Mouse (Mus musculus) neural tube, embryonic 11.5 days (tissue): Measurements from ENCODE around the gene Gm2832. TPM values are rescaled to one million over a fixed set of nuclear protein-coding genes. Genes with fewer than 3 reads are reported as not detected.
"Not testable (repeated sequence)": the region's sequence is repeated elsewhere in the genome, so short reads cannot be mapped to it uniquely, and the experiment has no call there.

Experiments used
- ATAC-seq: fragments of 200-750 bp; cut with Nextera tagmentation; 2 replicates; pipeline ENCODE4 v1.8.0; 2017; ENCODE audit warnings: moderate number of reproducible peaks, mild to moderate bottlenecking, moderate TSS enrichment, moderate library complexity; ENCODE audit not compliant: insufficient read depth, low FRiP score, low TSS enrichment
- DNase-seq: peaks from one replicate; pipeline ENCODE4 v3.0.0-alpha.2; 2015; ENCODE audit warnings: low spot score
- H3K27ac ChIP-seq: fragments of 300-500 bp; sonication (generic); 2 replicates; pipeline ENCODE4 v1.5.1; 2014; ENCODE audit warnings: low read depth, mild to moderate bottlenecking, low read length
- H3K27me3 ChIP-seq: fragments of 300-500 bp; sonication (generic); 2 replicates; pipeline ENCODE4 v1.6.1; 2014; ENCODE audit warnings: mild to moderate bottlenecking, low read length, mixed read lengths; ENCODE audit not compliant: control insufficient read depth, insufficient read depth
- H3K36me3 ChIP-seq: fragments of 300-500 bp; sonication (generic); 2 replicates; pipeline ENCODE4 v1.6.1; 2014; ENCODE audit warnings: mild to moderate bottlenecking, low read length, moderate library complexity, mixed read lengths; ENCODE audit not compliant: control insufficient read depth, insufficient read depth
- H3K4me1 ChIP-seq: fragments of 300-500 bp; sonication (generic); 2 replicates; pipeline ENCODE4 v1.6.1; 2014; ENCODE audit warnings: low read length, mixed read lengths; ENCODE audit not compliant: control insufficient read depth, insufficient read depth
- H3K4me2 ChIP-seq: fragments of 300-500 bp; sonication (generic); 2 replicates; pipeline ENCODE4 v1.6.1; 2014; ENCODE audit warnings: low read depth, mild to moderate bottlenecking, moderate library complexity
- H3K4me3 ChIP-seq: fragments of 300-500 bp; sonication (generic); 2 replicates; pipeline ENCODE4 v1.5.1; 2014; ENCODE audit warnings: low read depth, low read length
- H3K9ac ChIP-seq: fragments of 300-500 bp; sonication (generic); 2 replicates; pipeline ENCODE4 v1.6.1; 2014; ENCODE audit warnings: mild to moderate bottlenecking, low read length
- H3K9me3 ChIP-seq: fragments of 300-500 bp; sonication (generic); 2 replicates; pipeline ENCODE4 v1.6.1; 2016; ENCODE audit warnings: low read length; ENCODE audit not compliant: control insufficient read depth
- WGBS: fragments of 180-500 bp; shearing (Covaris S2); extraction: QIAGEN DNeasy Blood & Tissue Kit; methylation state at CpG from one replicate; pipeline ENCODE4 v1.1.7; 2014; 5-methylcytosine and 5-hydroxymethylcytosine counted together
- polyA plus RNA-seq: library from polyadenylated mRNA; unstranded; fragments of >200 nt; fragmentation: Nextera tagmentation; extraction: Ambion mirVana; gene quantifications from 2 replicates; pipeline ENCODE4 v1.2.1, GENCODE M21; 2014

Gene Gm2832
- polyA plus RNA-seq = not detected in 2 replicates

GRCm38 (mm10) chr14:41278505-41278904, at the start of gene Gm2832:
Gene Gm2832 (plus strand): TSS chr14:41278805.
- not testable (repeated sequence) for H3K4me2 ChIP-seq, H3K4me3 ChIP-seq, H3K36me3 ChIP-seq, H3K9ac ChIP-seq, H3K9me3 ChIP-seq, DNase-seq, ATAC-seq, H3K27ac ChIP-seq, H3K27me3 ChIP-seq, H3K4me1 ChIP-seq
- whole genome bisulfite sequencing = 95% methylated on average over 2 of the region's 3 CpGs

- DNase-seq, H3K4me1 ChIP-seq, ATAC-seq, H3K27ac ChIP-seq, H3K27me3 ChIP-seq, H3K9me3 ChIP-seq, H3K9ac ChIP-seq, H3K4me2 ChIP-seq, H3K36me3 ChIP-seq, H3K4me3 ChIP-seq: not testable (repeated sequence)
- 48% methylated on average over 3 of the region's 4 CpGs for WGBS
These were observed 15.3 kb upstream of the Gm2832 start for GRCm38 (mm10) chr14:41263296-41263695.

- not testable (repeated sequence) for H3K27me3 ChIP-seq, H3K27ac ChIP-seq, H3K4me3 ChIP-seq, H3K4me1 ChIP-seq, H3K36me3 ChIP-seq, H3K9ac ChIP-seq, H3K9me3 ChIP-seq
- WGBS = 4% methylated on average over 19 of the region's 29 CpGs
- DNase-seq = peak; percentile 9
- peak; percentile 88 for ATAC-seq
- H3K4me2 ChIP-seq = peak overlapping the region; percentile 34; the same call in 1 of the 2 replicates
These were observed 14.5 kb upstream of the Gm2832 start for GRCm38 (mm10) chr14:41263853-41264755.

- H3K27ac ChIP-seq, H3K9me3 ChIP-seq, H3K4me1 ChIP-seq, H3K36me3 ChIP-seq, H3K9ac ChIP-seq, H3K27me3 ChIP-seq: not testable (repeated sequence)
- WGBS = under 1% methylated on average over 22 of the region's 36 CpGs
- Histone ChIP-seq H3K4me2 (peak overlapping the region; percentile 34), H3K4me3 (0 out of 2 replicates have a peak overlapping the region, but pooled peaks have one; percentile 4)
- peak; percentile 57 for DNase-seq
- peak; percentile 88 for ATAC-seq
These were observed 13.6 kb upstream of the Gm2832 start for GRCm38 (mm10) chr14:41264756-41265566.

- H3K4me3 ChIP-seq, H3K27ac ChIP-seq, H3K4me2 ChIP-seq, H3K36me3 ChIP-seq, H3K27me3 ChIP-seq, DNase-seq, H3K9ac ChIP-seq, H3K4me1 ChIP-seq, ATAC-seq, H3K9me3 ChIP-seq: not testable (repeated sequence)
- WGBS = 27% methylated on average over 1 of the region's 1 CpGs
These were observed 7.4 kb downstream of the Gm2832 start for GRCm38 (mm10) chr14:41285965-41286364.

Other genes with a start within 250 kb of the Gm2832 start
- gene Dydc2, start 209.6 kb upstream of the Gm2832 start, polyA plus RNA-seq = 0.51 and 0.58 TPM in 2 replicates
- gene Dydc1, start 205.9 kb upstream of the Gm2832 start, polyA plus RNA-seq = not detected in 2 replicates
- gene Mat1a, start 173.8 kb upstream of the Gm2832 start, polyA plus RNA-seq = not detected in 2 replicates
- not detected in 2 replicates for gene Sftpa1, start 147.0 kb upstream of the Gm2832 start, polyA plus RNA-seq
- not detected in 2 replicates for gene Mbl1, start 127.3 kb upstream of the Gm2832 start, polyA plus RNA-seq
- gene Sftpd, start 93.7 kb upstream of the Gm2832 start, polyA plus RNA-seq = not detected in 2 replicates
- gene Gm5798, start 69.8 kb downstream of the Gm2832 start, polyA plus RNA-seq = not detected in 2 replicates
- not detected in 2 replicates for gene Gm7945, start 107.6 kb downstream of the Gm2832 start, polyA plus RNA-seq
- gene Gm6482, start 129.5 kb downstream of the Gm2832 start, polyA plus RNA-seq = not detected in 2 replicates
- not detected in 2 replicates for gene Gm7954, start 174.7 kb downstream of the Gm2832 start, polyA plus RNA-seq
- not detected in 2 replicates for gene Gm3486, start 210.7 kb downstream of the Gm2832 start, polyA plus RNA-seq